Mouse (Mus musculus): ENCODE measurements around the gene Dhx57.

DNA sequence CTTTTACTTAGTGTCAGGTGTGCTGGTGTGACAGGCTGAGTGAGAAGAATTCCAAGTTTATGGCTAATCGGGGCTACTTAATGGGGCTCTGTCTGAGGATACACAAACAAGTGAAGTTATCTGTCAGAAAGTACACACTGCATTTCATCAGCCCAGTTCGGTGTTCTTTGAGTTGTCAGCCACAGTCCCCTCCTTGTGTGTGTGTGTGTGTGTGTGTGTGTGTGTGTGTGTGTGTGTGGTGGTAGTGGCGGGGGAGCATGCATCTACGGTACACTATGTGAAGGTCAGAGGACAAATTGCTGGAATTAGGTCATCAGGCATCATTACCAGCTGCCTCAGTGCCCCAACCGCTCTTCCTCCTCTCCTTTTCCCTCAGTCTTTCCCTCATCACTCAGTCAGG is 35.2 kb upstream of the Dhx57 start:
- TF ChIP-seq POLR2A (IDR thresholded peaks at IDR 0.05; ENCODE audit: extremely low read depth, insufficient read depth, low read length), result no peak
- no peak for TF ChIP-seq CTCF (IDR thresholded peaks at IDR 0.05; ENCODE audit: extremely low read depth, insufficient read depth, low read length)

Data from cortical plate, adult 2 months (tissue).